Comparison of ENCODE assay signal across 25 mouse cellular contexts in the genomic region with DNA sequence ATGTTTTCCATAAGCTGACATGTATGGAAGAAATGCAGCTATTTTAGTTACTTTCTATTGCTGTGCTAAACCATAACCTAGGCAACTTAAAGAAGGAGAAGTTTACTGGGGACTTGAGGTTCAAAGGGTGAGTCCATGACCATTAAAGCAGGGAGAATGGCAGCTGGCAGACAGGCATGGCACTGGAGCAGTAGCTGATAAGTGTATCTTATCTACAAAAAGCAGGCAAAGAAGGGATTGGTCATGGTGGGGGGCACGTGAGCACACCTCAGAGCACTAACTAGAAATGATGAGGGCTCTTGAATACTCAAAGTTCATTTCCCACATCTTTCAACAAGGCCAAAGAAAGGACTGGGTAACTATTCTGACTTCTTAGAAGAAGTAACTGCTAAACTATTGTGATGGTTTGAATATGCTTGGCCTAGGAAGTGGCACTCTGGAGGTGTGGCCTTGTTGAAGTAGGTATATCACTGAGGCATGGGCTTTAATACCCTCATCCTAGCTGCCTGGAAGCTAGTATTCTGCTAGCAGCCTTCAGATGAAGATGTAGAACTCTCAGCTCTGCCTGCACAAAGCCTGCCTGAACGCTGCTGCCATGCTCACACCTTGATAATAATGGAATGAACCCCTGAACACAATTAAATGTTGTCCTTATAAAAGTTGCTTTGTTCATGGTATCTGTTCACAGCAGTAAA. TPM values are rescaled to one million over a fixed set of nuclear protein-coding genes. Genes with fewer than 3 reads are reported as not detected.
A peak's percentile ranks its signal among the peaks of the same experiment; 100 is the strongest.
DNase-seq lines count a peak whose midpoint lies in the region; ATAC-seq and TF ChIP-seq lines count a peak whose summit lies in the region.
"Had no signal": no experiment of that assay in that cellular context is flagged by ENCODE, and none has a peak within 500 bp of the region (broad histone marks: within the 10 kb centered on the region; RNA-seq: fewer than 3 reads in every experiment).

No protein-coding gene starts in this region.

- peak; percentile 59 to 69 for TF ChIP-seq EP300 in MEL (IDR thresholded peaks at IDR 0.05; ENCODE audit: low read depth in 1 of 2, low read length in 2 of 2)

- DNase-seq in MEL (ENCODE audit: low read depth, low spot score), result peak; percentile 47
- DNase-seq in liver, embryonic 11.5 days (ENCODE audit: low spot score), result no peak
- DNase-seq in embryo, embryonic 10 days (ENCODE audit: low spot score), result no peak
- DNase-seq in adrenal gland, adult 2 months, result no peak
- DNase-seq: adrenal gland, postnatal 10 days; cerebellum, adult 11-12 months; cerebellum, postnatal 25 days; gastrocnemius, postnatal 25 days; kidney, adult 11 months; lung, adult 18-20 months; lung, postnatal 14 days; right cerebral cortex, postnatal 14 days; spleen, adult 18-20 months; thymus, adult 2 months had no signal

- no peaks in the 10 kb centered on the region for H3K79me2 ChIP-seq in MEL (ENCODE audit: control insufficient read depth, insufficient read depth, low read length, poor library complexity)

- WGBS in liver, embryonic 11.5 days, result 57% methylated on average over 2 of the region's 2 CpGs
- 88% methylated on average over 2 of the region's 2 CpGs for WGBS in kidney, embryonic 14.5 days

- peaks cover 0 to 25% of the 10 kb centered on the region in 2 experiments; a peak in 2 of 4 replicates for H3K36me3 ChIP-seq in MEL (ENCODE audit: control insufficient read depth in 1 of 2, insufficient read depth in 2 of 2, low read length in 2 of 2)
- no peaks in the 10 kb centered on the region for H3K36me3 ChIP-seq in liver, embryonic 11.5 days (ENCODE audit: control insufficient read depth, insufficient read depth, low read length)
- no peaks in the 10 kb centered on the region for H3K36me3 ChIP-seq in kidney, embryonic 14.5 days (ENCODE audit: control insufficient read depth, insufficient read depth, low read length)
- H3K36me3 ChIP-seq: hindbrain, embryonic 13.5 days; limb, embryonic 10.5 days; midbrain, embryonic 15.5 days had no signal

- H3K4me2 ChIP-seq in liver, embryonic 11.5 days, result peak overlapping the region; percentile 28; the same call in 1 of the 2 replicates
- H3K4me2 ChIP-seq in kidney, embryonic 14.5 days (replicated peaks; ENCODE audit: low read depth, low read length), result no peak overlapping the region
- H3K4me2 ChIP-seq: forebrain, embryonic 13.5 days; hindbrain, embryonic 13.5 days; midbrain, embryonic 15.5 days had no signal

- H3K9ac ChIP-seq in MEL (ENCODE audit: control insufficient read depth, low read depth, low read length, poor library complexity, severe bottlenecking), result no peak overlapping the region
- H3K9ac ChIP-seq in liver, embryonic 11.5 days (ENCODE audit: low read depth, low read length), result no peak overlapping the region
- no peak overlapping the region for H3K9ac ChIP-seq in kidney, embryonic 14.5 days (ENCODE audit: low read depth, low read length)
- H3K9ac ChIP-seq: forebrain, embryonic 13.5 days; hindbrain, embryonic 13.5 days; midbrain, embryonic 15.5 days had no signal

- H3K4me3 ChIP-seq in MEL (ENCODE audit: control insufficient read depth in 1 of 2, insufficient read depth in 1 of 2, low read depth in 2 of 2, low read length in 2 of 2), result no peak overlapping the region
- no peak overlapping the region for H3K4me3 ChIP-seq in liver, embryonic 11.5 days (ENCODE audit: low read depth, low read length)
- no peak overlapping the region for H3K4me3 ChIP-seq in kidney, embryonic 14.5 days (ENCODE audit: low read length)
- H3K4me3 ChIP-seq: forebrain, embryonic 13.5 days; hindbrain, embryonic 13.5 days; limb, embryonic 10.5 days; megakaryocyte, embryonic 14.5 days; midbrain, embryonic 15.5 days; myocyte had no signal

- no peak overlapping the region for H3K27ac ChIP-seq in MEL (ENCODE audit: control insufficient read depth, low read depth, low read length)
- H3K27ac ChIP-seq in liver, embryonic 11.5 days (ENCODE audit: low read depth, low read length), result peak overlapping the region; percentile 47
- no peak overlapping the region for H3K27ac ChIP-seq in kidney, embryonic 14.5 days (ENCODE audit: low read depth, low read length)
- H3K27ac ChIP-seq: forebrain, embryonic 13.5 days; hindbrain, embryonic 13.5 days; kidney, postnatal 0 days; limb, embryonic 10.5 days; midbrain, embryonic 15.5 days had no signal

- ATAC-seq in erythroblast, adult 5-6 weeks (replicated peaks; ENCODE audit: low FRiP score, poor library complexity, severe bottlenecking), result peak; percentile 89
- peak; percentile 94 for ATAC-seq in liver, embryonic 11.5 days (replicated peaks; ENCODE audit: low FRiP score)
- ATAC-seq in megakaryocyte progenitor cell, adult 5-6 weeks (replicated peaks; ENCODE audit: poor library complexity), result peak; percentile 54
- no peak for ATAC-seq in kidney, embryonic 14.5 days (ENCODE audit: low FRiP score, low TSS enrichment)
- ATAC-seq: forebrain, embryonic 13.5 days; midbrain, embryonic 15.5 days had no signal

- TF ChIP-seq CTCF in MEL (IDR thresholded peaks at IDR 0.05 in 2 of 3, conservative IDR thresholded peaks at IDR 0.05 in 1 of 3; ENCODE audit: control insufficient read depth in 1 of 3, insufficient read depth in 1 of 3, low read depth in 2 of 3, low read length in 3 of 3, poor library complexity in 1 of 3, severe bottlenecking in 1 of 3), result no peak

- H3K27me3 ChIP-seq in MEL (ENCODE audit: control insufficient read depth in 1 of 2, insufficient read depth in 2 of 2, low read length in 2 of 2), result no peaks in the 10 kb centered on the region
- H3K27me3 ChIP-seq in liver, embryonic 11.5 days (replicated peaks; ENCODE audit: control insufficient read depth, insufficient read depth, low read length), result no peaks in the 10 kb centered on the region
- H3K27me3 ChIP-seq in kidney, embryonic 14.5 days (ENCODE audit: control insufficient read depth, insufficient read depth, low read length), result no peaks in the 10 kb centered on the region
- H3K27me3 ChIP-seq: forebrain, embryonic 13.5 days; hindbrain, embryonic 13.5 days; megakaryocyte, embryonic 14.5 days; midbrain, embryonic 15.5 days had no signal

- TF ChIP-seq POLR2A in MEL (IDR thresholded peaks at IDR 0.05; ENCODE audit: control insufficient read depth in 1 of 2, insufficient read depth in 1 of 2, low read depth in 1 of 2, low read length in 2 of 2, poor library complexity in 1 of 2), result no peak

- no peak for TF ChIP-seq RAD21 in MEL (IDR thresholded peaks at IDR 0.05; ENCODE audit: low read depth, low read length)

- H3K9me3 ChIP-seq in MEL (replicated peaks; ENCODE audit: insufficient read depth, low read length), result no peaks in the 10 kb centered on the region
- no peaks in the 10 kb centered on the region for H3K9me3 ChIP-seq in liver, embryonic 11.5 days (ENCODE audit: control insufficient read depth, low read length)
- H3K9me3 ChIP-seq in kidney, embryonic 14.5 days (ENCODE audit: control insufficient read depth, low read length), result no peaks in the 10 kb centered on the region
- H3K9me3 ChIP-seq: forebrain, embryonic 13.5 days; hindbrain, embryonic 13.5 days; limb, embryonic 10.5 days; megakaryocyte, embryonic 14.5 days; midbrain, embryonic 15.5 days had no signal

- peaks cover 13 to 21% of the 10 kb centered on the region in 2 experiments for H3K4me1 ChIP-seq in MEL (ENCODE audit: control insufficient read depth in 1 of 2, insufficient read depth in 2 of 2, low read length in 2 of 2)
- H3K4me1 ChIP-seq in liver, embryonic 11.5 days (replicated peaks; ENCODE audit: control insufficient read depth, insufficient read depth, low read length), result peaks cover 14% of the 10 kb centered on the region
- no peaks in the 10 kb centered on the region for H3K4me1 ChIP-seq in kidney, embryonic 14.5 days (ENCODE audit: control insufficient read depth, insufficient read depth, low read length)
- H3K4me1 ChIP-seq: forebrain, embryonic 13.5 days; hindbrain, embryonic 13.5 days; limb, embryonic 10.5 days; megakaryocyte, embryonic 14.5 days; midbrain, embryonic 15.5 days had no signal

TF ChIP-seq in MEL, 35 proteins besides CTCF, POLR2A, EP300 and RAD21 (continues in another document):
- no peak for TF ChIP-seq SIN3A (IDR thresholded peaks at IDR 0.05; ENCODE audit: low read length)
- no peak for TF ChIP-seq HCFC1 (IDR thresholded peaks at IDR 0.05; ENCODE audit: low read depth, low read length)
- no peak for TF ChIP-seq MYC (IDR thresholded peaks at IDR 0.05; ENCODE audit: low read depth, low read length)
- no peak for TF ChIP-seq POLR2AphosphoS2 (IDR thresholded peaks at IDR 0.05; ENCODE audit: low read length)
- no peak for TF ChIP-seq MAZ (IDR thresholded peaks at IDR 0.05; ENCODE audit: low read depth, low read length)
- TF ChIP-seq ZMIZ1 (IDR thresholded peaks at IDR 0.05; ENCODE audit: low read depth, low read length), result no peak
- peak; percentile 66 for TF ChIP-seq ETS1 (IDR thresholded peaks at IDR 0.05; ENCODE audit: low read depth, low read length)
- TF ChIP-seq CHD1 (IDR thresholded peaks at IDR 0.05; ENCODE audit: low read depth, low read length), result no peak
- TF ChIP-seq MAX (IDR thresholded peaks at IDR 0.05; ENCODE audit: low read length), result 0 out of 2 replicates have a peak, but pooled peaks have one; percentile 41
- TF ChIP-seq TAL1 (IDR thresholded peaks at IDR 0.05; ENCODE audit: low read length), result peak; percentile 77
- TF ChIP-seq SMC3 (IDR thresholded peaks at IDR 0.05; ENCODE audit: low read depth, low read length), result no peak
- no peak for TF ChIP-seq NELFE (IDR thresholded peaks at IDR 0.05; ENCODE audit: low read depth, low read length)
- peak; percentile 76 for TF ChIP-seq GATA1 (IDR thresholded peaks at IDR 0.05; ENCODE audit: low read depth, low read length)
- TF ChIP-seq MXI1 (IDR thresholded peaks at IDR 0.05; ENCODE audit: low read depth, low read length), result peak; percentile 32
- TF ChIP-seq MEF2A (IDR thresholded peaks at IDR 0.05; ENCODE audit: extremely low read depth, insufficient replicate concordance, low read depth, low read length, poor library complexity, severe bottlenecking), result no peak
- TF ChIP-seq NRF1 (IDR thresholded peaks at IDR 0.05; ENCODE audit: insufficient read depth, low read depth, low read length, poor library complexity, severe bottlenecking), result no peak

RNA-seq across cellular contexts. Expression of gene Syt14, which starts 41.2 kb away (rescaled TPM):
- total RNA-seq in MEL (2012; rRNA removed), result 1.3 and 1.8 TPM in 2 replicates
- 1 to 10 TPM in 1 of 2 experiments, not detected in 1; 2.4 TPM for polyA plus RNA-seq in MEL (2012; ENCODE audit: insufficient read depth in 1 of 2, insufficient read length in 2 of 2, low read depth in 1 of 2, low replicate concordance in 2 of 2, missing spikeins in 1 of 2)
- total RNA-seq in erythroblast, adult 5-6 weeks (2015; ENCODE audit: low replicate concordance), result 17.1 and 18.8 TPM in 2 replicates
- 31.9 and 41.0 TPM in 2 replicates for total RNA-seq in erythroblast, adult 5-6 weeks (2017; ENCODE audit: low replicate concordance)
- polyA plus RNA-seq in liver, embryonic 11.5 days (2014; fragmentation: Nextera tagmentation; extraction: Ambion mirVana), result 2.3 TPM in 2 replicates
- 0.02 TPM in 1 of 2 replicates, not detected in the other for total RNA-seq in megakaryocyte progenitor cell, adult 5-6 weeks (2015)
- 0.03 TPM in 1 of 2 replicates, not detected in the other for total RNA-seq in megakaryocyte progenitor cell, adult 5-6 weeks (2017)
- 2.6 and 3.2 TPM in 2 replicates for polyA plus RNA-seq in kidney, embryonic 14.5 days (2014; fragmentation: Nextera tagmentation; extraction: Ambion mirVana)
- total RNA-seq in adrenal gland, adult 2 months (2021), result 1 to 10 TPM; 8.3 to 8.7 TPM
- polyA plus RNA-seq in adrenal gland, adult 2 months (2012; rRNA removed), result 0.93 and 1.4 TPM in 2 replicates
- polyA plus RNA-seq: C2C12, myocyte had no signal
